Mouse (Mus musculus) kidney, adult 11 months (tissue): ENCODE data around the gene Zfp697.

ENCODE experiments used
- DNase-seq: peaks from one replicate; pipeline ENCODE4 v3.0.0; 2022

Zfp697 gene

DNA sequence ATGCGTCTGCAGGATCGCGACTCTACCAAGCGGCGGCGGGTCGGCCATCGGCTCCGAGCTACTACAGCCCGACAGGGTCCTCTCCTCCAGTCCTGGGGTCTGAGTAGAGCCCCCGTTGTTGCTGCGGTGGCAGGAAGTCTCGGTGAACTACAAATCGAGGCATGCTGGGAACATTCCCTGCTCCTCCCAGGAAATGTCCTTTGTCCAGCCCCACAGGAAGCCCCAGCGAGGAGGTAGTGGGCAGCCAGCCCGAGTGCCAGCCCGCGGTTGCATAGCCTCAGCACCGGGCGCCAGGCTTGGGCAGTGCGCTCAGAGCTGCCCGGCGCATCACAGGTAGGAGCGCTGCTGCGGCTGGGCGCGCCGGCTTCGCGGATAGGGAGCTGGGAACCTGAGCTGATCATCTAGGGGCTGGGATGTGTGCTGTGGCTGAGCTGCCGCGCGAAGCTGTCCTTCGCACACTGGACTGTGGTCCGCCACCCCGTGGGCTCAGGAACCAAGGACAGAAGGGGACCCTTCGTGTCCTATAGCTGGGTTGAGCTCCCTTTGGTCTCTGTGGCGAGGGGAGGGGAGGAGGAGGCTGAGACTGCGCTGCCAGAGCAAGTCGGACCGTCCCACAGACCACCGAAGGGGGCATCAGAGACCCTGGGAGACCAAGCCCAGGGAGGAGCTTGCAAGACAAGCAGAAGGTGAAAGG is at the start of gene Zfp697:
Gene Zfp697, plus strand, starts transcription at position 216 of the 694 bp plus-strand sequence.
- peak; percentile 86 for DNase-seq

DNA sequence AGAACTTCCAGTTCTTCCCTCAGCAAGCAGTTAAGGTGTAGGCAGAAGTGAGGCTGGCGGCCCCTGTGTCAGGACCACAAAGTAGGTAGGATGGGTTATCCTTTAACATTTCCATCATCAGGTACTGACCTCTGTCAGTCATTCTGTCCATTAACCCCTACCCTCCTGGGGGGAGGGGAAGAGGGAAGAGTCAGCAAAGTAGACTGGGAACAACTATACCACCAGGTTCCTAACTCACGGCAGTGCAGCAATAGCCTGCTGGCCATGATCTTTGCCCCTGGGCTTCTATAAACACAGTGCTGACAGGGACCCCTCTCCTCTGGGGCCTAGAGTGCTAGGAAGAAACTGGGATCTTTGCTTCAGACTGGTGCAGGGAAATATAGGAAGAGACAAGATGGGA is 48.3 kb upstream of the Zfp697 start:
- peak; percentile 14 for DNase-seq

DNA sequence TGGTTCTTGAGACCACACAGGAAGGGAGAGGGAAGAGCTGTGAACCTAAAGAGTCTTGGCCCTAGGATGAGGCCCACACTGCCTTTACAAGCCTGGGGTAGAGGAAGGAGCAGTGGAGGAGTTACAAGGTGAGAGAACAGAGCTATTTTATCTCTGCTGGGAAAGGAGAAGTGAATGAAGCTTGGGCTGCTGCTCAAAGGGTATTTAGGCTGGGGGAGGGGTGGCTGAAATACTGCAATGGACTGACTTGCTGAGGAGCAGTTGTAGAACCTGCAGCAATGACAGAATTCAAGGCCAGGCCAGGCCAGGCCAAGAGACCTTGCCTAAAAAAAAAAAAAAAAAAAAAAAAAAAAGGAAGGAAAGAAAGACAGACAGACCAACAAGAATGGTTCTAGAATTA is 46.9 kb upstream of the Zfp697 start:
- DNase-seq, result no peak

DNA sequence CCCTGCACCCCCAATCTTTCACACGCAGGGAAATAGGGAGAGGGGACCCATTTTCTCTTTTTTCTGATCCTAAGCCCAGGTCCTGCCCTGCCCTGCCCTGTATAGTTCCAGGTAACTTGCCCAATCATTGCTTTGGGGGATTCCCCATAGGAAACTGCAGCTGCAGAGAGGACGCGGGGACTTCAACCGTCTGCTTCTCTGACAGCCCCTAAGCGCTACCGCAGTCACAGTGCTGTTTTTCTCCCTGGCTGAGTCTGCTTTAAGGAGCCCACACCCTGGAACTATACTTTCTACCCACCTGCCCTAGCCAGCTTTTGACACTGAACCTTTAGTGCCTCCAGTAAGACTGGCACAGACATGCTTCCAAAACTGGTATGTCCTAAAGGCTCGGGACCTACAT is 46.4 kb upstream of the Zfp697 start:
- no peak for DNase-seq

DNA sequence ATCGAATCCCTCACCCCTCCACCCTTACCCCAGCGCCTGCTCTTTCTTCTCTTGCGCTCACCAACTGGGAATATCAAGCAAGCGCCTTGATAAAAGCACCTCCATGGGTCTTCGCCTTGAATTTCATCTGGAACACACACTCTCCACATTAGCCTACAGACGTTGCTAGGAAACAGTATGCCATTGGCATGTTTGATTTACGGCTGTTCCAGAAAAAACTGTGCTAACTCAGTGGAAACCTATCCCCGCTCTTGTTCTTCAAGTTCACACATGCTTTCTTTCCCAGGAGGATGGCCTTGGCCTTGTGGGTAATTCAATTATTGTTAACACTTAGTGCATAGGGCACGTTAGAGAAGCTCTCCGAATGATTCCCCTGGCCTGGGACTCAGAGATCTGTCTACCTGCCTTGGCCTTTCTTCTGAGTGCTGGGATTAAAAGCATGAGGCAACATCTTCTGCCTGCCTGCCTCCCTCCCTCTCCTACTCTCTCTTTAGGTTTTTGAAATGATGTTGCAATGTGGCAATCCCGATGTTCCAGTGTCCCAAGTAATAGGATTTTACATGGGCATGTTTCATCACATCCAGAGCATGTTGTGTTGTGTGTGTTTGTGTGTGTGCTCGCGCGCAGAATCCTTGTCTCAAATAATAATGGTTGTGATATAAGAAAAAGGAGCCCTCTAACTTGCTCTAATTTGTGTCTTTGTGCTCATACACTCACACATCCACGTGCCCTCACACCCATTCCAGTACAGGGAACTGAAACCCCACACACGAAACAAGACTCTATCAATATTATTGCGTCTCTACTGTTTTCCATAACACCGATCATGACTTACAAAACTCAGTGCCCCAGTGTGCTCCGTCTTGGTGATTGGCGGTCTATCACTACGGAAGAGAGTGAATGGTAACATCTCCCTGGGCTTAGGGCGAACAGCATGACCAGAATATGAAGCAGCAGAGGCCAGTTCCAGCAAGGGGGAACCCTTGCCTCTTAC is 45.3 kb upstream of the Zfp697 start:
- DNase-seq, result no peak

DNA sequence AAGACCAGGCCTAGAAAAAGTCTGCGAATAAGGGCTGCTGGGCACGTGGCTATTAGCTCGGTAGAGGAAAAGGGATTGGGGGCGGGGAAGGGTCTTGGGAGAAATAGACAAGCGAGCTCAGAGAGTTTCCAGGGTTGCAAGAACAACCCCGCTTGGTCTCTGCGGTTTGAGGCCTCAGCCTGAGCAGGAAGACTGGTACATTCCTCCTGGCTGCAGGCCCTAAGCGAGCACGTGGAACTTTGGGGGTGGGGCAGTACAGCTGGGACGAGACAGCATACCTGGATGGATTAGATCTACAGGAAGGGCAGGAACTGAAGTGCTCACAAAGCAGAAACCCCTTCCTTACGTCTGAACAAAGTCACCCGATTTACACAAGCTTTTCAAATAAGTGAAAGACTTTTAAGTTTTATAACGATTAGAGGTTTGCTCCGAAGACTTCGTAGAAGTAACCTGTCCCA is 43.6 kb upstream of the Zfp697 start:
- peak; percentile 74 for DNase-seq

DNA sequence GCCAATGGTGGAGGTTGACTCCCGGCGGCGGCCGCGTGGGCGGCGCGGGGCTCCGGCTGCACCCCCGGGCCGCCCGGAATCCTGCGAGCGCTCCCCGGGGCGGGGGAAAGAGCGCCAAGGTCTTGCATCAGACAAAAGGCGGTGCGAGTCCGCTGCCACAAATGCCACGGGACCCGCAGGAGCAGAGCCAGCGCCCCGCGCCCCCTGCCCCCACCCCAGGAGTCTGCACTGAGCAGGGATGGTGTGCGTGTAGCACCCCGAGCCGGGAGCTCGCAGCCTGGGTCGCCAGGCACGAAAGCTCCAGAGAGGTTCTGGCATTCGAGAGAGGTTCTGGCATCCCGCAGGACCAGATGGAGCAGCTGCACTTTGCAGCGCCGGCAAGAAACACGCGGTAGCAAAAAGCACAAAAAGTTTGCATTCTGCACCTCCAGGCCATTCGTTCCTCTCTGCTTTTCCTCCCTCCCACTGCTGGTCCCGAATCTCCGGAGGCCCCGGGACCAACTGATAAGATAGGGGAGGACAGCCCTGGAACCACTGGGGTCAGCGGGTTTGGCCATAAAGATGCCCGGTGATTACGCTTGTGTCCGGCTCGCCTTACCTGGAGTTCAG is 43.1 kb upstream of the Zfp697 start:
- peak; percentile 23 for DNase-seq

DNA sequence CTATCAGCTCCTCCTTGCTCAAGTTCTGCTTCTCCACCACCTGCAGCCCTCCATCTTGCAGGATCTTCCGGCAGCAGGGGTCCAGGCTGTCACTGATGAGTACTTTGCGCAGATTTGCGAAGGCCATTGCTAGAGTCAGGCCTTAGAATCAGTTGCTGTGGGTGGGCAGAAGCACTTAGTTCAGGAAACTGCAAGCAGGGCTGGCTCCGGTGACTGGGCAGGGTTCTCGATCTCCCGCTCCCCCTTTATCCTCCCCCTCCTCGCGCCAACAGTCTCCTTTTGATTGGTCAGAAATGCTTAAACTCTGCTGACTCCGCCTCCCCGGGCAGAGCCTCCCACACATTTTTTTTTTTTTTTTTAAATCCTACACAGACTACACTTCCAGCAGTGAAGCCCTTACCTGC is 42.6 kb upstream of the Zfp697 start, which contains the start of gene Phgdh:
Gene Phgdh, minus strand, starts transcription at position 285 of the 404 bp plus-strand sequence.
- peak; percentile 67 for DNase-seq

DNA sequence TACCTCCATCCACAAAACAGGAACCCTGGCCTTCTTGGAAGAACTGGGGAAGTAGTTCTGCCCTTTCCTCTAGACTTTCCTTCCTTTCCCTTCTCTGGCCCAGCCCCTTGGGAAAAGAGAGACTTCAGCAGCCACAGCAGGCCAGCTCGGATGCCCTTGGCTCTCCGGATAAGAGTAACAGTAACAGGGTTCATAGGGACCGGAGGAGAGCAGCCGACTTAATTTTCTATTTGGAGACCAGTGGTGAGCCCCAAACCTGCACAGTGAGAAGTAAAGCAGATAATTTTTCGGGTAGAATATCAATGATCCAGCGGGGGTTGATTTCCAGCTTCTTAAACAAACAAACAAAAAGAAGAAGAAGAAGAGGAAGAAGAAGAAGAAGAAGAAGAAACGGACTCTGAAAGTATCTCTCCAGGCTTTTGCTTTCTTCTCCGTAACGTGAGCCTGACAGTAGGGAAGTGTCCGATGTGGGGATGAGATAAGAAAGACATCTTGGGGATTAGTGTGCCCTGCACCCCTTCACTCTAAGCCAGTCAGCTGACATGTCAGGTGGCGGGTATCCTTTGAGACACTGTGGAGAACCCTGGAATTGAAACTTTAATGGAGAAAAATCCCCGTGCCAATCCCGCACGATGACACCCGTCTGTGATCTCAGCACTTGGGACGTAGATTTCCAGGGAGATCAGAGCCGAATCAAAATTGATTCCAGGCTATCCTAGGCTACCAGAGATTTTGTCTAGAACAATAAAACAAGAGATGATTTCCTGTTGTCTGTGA is 41.3 kb upstream of the Zfp697 start:
- no peak for DNase-seq

DNA sequence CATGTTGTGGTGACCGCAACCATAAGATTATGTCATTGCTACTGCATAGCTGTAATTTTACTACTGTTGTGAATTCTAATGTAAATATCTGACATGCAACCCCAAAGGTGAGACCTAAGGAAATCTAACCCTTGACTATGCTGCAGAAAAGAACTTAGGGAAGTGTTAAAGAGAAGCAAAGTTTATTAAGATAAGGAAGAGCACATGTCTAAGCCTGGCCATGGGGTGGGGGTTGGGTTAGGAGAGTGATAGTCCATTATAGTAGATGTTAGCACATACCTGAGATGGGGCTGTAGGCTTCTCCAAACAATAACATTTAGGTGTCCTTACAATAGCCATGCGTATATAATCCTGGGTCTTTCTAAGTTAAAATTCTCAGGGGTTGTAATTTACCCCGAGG is 39.0 kb upstream of the Zfp697 start:
- no peak for DNase-seq

DNA sequence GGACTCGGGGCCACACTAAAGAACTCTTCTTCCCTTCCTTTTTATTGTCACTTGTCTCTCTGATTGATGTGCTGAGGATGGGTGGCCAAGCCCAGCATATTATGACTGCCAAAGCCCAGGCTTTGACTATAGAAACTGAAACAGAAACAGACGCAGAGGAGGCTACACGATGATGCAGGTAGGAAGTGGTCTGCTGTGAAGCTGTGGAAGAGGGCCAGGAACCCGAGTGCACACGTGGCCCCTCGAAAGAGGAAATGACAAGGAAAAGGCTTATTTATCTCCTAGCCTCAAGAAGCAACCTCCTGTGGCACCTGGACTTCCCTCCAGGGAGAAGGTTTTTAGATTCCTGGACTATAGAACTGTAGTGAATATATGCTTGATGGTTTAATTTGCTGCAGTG is 34.2 kb upstream of the Zfp697 start:
- DNase-seq, result no peak

DNA sequence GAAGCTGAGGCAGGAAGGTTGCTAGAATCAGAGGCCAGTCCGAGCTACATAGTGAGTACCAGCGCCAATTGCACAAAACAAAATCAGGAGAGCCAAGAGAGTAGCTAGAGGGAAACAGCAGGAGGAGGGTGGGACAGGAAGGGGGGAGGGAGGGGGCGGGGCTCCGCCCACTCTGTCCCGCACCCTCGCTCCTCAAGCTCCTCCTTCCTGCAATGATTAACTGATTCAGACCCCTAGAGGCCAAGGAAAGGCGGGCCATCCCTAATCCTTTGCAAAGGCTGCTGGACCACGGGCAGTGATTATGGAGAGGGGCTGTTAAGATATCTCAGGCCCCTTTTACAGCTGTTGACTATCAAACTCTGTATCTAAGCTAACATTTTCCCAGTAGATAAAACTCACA is 33.6 kb upstream of the Zfp697 start:
- no peak for DNase-seq

DNA sequence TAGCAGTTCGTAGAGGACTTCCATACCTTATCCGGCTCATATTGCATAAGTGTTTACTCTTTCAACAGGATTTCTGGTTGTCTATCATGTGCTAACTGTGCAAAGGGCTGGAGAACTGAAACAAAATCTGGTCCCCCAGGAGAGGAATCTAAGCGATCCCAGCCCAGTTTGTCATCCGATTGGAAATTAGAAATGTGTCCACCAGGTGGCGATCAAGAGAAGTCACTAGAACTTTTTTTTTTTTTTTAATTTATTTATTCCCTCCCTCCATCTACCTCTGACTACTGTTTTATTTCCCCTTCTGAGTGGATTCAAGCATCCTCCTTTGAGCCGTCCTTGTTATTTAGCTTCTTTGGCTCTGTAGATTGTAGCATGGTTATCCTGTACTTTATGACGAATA is 28.4 kb upstream of the Zfp697 start:
- peak; percentile 36 for DNase-seq

DNA sequence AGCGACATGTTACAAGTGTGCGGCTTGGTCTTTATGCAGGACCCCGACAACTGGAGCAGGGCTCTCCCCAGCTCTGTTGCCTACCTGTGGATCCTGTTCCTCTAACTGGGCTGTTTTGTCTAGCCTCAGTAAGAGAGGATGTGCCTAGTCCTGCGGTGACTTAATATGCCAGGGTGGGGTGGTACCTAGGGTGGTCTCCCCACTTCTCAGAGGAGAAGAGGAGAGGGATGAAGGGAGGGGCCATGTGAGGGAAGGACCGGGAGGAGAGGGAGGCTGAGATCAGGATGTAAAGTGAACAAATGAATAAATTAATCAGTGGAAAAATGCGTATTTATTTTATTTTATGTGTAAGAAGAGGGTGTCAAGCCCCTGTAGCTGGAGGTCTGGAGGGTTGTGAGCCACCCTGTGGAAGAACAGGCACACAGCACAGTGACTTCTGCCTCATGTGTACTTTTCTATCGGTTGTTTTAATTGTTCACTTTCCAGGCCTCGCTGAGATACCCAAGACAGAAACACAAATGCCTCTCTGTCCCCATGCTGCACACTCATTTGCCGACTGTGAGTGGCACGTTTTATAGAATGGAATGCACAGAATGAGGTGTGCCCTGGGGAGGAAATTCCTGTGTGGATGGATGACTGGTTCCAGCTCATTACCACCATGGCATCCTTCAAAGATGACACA is 26.8 kb upstream of the Zfp697 start:
- peak; percentile 18 for DNase-seq

DNA sequence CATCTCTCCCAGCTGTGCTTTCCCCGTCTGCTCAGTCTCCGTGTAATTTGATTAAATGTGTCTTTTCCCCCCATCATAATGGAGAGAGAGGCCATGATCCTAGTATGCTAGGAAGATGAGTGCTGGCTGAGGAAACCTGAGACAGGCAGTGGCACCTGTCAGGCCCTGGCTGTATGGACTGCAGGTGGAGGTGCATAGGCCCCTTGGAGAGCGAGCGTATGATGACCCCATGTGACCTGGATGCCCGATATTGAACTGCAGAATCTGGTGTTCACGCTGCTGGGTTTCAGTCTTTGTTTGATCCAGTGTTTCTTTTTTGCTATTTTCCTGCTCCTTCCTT is 26.3 kb upstream of the Zfp697 start:
- DNase-seq, result no peak

DNA sequence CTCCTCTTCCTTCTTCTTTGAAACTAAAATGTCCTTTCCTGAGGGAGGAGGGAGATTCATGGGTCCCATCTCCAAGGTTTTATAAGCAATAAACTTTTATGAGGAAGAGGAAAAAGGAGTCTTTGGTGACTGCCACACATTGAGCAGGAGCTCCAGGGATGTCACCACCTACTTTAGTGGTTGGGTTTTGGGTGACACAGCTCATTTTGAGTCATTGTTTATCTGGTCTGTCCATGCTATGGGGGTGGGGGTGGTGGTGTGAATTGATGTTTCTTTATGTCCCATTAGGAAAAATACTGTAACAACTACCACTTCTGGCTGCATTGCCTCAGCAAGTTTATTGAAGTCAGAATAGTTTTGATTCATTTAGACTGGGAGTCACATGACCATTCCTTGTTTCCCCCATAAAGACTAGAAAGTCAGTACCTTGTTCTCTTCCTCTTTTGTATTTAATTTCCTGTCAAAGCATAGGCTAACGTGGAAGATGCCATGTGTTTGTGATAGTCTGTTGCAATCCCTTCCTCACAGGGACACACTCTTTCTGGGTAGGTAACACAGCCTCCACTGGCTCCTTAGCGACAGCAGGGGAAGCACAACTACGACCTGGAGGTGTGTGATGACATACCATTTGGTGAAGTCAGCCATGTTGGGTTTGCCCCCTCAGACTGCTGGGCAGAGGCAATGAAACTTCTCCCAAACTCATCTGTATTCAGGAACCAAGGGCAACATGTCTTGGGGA is 25.5 kb upstream of the Zfp697 start:
- no peak for DNase-seq

DNA sequence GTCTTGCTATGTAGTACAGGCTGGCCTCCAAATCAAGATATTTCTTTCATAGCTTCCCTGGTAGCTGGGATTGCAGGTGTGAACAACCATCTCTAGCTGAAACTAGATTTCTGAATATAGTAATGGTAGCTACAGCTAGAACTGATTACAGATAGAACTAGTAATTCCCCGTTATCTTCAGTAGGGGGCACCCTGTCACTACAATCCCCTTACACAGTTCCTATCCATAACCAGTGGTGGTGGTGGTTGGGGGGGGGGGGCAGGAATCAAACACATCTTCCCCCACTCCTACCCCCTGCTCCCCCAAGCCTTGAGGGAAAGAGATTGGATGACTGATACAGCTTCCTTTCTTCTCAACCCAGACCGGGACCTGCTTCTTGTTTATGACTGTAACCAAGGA is 19.5 kb upstream of the Zfp697 start:
- DNase-seq, result no peak

DNA sequence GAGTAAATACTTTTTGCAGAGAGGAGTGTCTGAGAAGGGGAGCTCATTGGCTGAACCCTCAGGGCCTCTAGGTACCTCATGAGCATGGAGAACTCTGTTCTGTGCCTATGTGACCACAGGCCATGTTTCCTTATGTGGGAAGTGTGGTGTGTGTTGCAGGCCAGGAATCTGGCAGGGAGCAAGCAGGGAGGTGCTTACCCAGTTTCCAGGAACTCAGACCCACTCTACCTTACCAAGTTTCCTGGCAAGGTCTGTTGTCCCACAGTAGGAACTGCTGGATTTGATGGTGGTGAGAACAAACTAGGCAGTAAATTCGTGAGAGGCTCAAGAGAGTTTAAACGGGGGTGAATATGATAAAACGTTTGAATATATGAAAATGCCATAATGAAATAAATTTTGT is 16.2 kb upstream of the Zfp697 start:
- no peak for DNase-seq

DNA sequence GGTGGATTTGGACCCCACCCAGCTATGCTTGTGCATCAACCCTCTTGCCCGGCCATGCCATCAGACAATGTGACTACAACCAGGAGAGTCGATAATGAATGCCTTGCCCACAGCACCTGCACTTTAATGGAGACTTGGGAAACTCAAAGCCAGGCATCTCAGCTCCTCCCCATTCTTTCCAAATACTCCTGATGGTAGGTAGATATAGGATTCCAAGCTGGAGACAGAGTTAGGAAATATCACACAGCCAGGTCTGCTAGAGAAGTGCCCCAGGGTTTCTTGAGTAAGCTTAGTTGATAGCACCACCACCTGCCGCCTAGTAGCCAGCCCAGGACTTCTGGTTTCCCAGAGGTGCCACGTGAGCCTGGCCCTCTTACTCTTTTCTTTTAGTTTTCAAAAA is 15.4 kb upstream of the Zfp697 start:
- no peak for DNase-seq

DNA sequence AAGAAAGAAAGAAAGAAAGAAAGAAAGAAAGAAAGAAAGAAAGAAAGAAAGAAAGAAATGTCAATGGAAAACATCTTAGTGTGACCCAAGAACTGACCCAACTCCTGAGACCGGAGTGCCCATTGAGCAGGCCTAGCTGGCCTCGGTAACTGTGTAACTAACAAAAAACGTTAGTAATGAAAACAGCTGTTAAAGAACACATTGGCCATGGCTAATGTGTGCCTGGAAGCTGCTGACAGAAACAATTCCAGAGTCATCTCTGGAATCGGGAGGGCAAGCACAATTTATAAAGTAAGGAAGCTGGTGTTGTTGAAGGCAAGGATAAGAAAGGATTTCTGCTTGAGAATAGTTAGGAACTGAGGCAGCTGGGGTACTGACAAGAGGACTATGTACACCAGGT is 14.0 kb upstream of the Zfp697 start:
- peak; percentile 74 for DNase-seq

DNA sequence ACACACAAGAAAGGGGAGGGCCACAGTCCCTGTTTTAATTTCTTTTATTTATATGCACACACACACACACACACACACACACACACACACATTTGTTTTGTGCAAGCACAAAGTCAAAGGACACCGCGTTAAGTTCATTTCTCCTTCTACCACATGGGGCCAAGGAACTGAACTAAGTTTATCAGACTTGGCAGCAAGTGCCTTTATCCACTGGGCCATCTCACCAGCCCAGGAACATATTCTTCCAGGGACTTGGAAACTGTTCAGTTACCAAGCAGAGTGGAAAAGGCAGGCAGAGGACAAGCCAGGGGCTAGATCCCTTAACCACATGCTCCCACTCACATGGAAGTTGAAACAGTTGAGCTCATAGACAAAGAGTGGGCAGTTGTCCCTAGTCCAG is 13.5 kb upstream of the Zfp697 start:
- DNase-seq, result peak; percentile 63
